Mouse (Mus musculus) kidney, postnatal 0 days (tissue): ENCODE measurements around the gene Klhl25. TPM values are rescaled to one million over a fixed set of nuclear protein-coding genes. Genes with fewer than 3 reads are reported as not detected.
A peak's percentile ranks its signal among the peaks of the same experiment; 100 is the strongest.
"Not testable (repeated sequence)": the region's sequence is repeated elsewhere in the genome, so short reads cannot be mapped to it uniquely, and the experiment has no call there.

Experiments used
- ATAC-seq: fragments of 200-750 bp; cut with Nextera tagmentation; replicated peaks from 2 replicates; pipeline ENCODE4 v1.8.0; 2017; ENCODE audit warnings: low read depth, moderate number of reproducible peaks, moderate TSS enrichment, moderate library complexity; ENCODE audit not compliant: low FRiP score
- DNase-seq: peaks from one replicate; pipeline ENCODE4 v3.0.0-alpha.2; 2016; ENCODE audit warnings: low spot score
- H3K27ac ChIP-seq: fragments of 300-500 bp; sonication (generic); 2 replicates; pipeline ENCODE4 v1.5.1; 2014; ENCODE audit warnings: mild to moderate bottlenecking
- H3K27me3 ChIP-seq: fragments of 300-500 bp; sonication (generic); 2 replicates; pipeline ENCODE4 v1.6.1; 2014; ENCODE audit warnings: low read length, mixed read lengths; ENCODE audit not compliant: insufficient read depth
- H3K36me3 ChIP-seq: fragments of 300-500 bp; sonication (generic); 2 replicates; pipeline ENCODE4 v1.6.1; 2014; ENCODE audit warnings: low read length, mixed read lengths; ENCODE audit not compliant: insufficient read depth
- H3K4me1 ChIP-seq: fragments of 300-500 bp; sonication (generic); replicated peaks from 2 replicates; pipeline ENCODE4 v1.6.1; 2014; ENCODE audit warnings: antibody characterized with exemption, low read length, mixed read lengths; ENCODE audit not compliant: insufficient read depth
- H3K4me2 ChIP-seq: fragments of 300-500 bp; sonication (generic); 2 replicates; pipeline ENCODE4 v1.6.1; 2014; ENCODE audit warnings: mild to moderate bottlenecking, low read length, moderate library complexity, mixed read lengths
- H3K4me3 ChIP-seq: fragments of 300-500 bp; sonication (generic); replicated peaks from 2 replicates; pipeline ENCODE4 v1.5.1; 2014; ENCODE audit warnings: low read depth, low read length
- H3K9ac ChIP-seq: fragments of 300-500 bp; sonication (generic); 2 replicates; pipeline ENCODE4 v1.6.1; 2014; ENCODE audit warnings: low read depth, low read length
- H3K9me3 ChIP-seq: fragments of 300-500 bp; sonication (generic); replicated peaks from 2 replicates; pipeline ENCODE4 v1.6.1; 2016; ENCODE audit warnings: low read length, inconsistent platforms, mixed read lengths
- CTCF ChIP-seq: IDR thresholded peaks from 2 replicates; pipeline ENCODE4 v1.5.1; 2016; ENCODE audit warnings: antibody characterized with exemption, low read depth, mild to moderate bottlenecking, moderate library complexity
- WGBS: fragments of 180-500 bp; shearing (Covaris S2); extraction: QIAGEN DNeasy Blood & Tissue Kit; methylation state at CpG from one replicate; pipeline ENCODE4 v1.1.7; 2014; 5-methylcytosine and 5-hydroxymethylcytosine counted together
- polyA plus RNA-seq: library from polyadenylated mRNA; unstranded; fragments of >200 nt; fragmentation: Nextera tagmentation; extraction: Ambion mirVana; gene quantifications from 2 replicates; pipeline ENCODE4 v1.2.1, GENCODE M21; 2015

The Klhl25 gene
- polyA plus RNA-seq, 1 experiment from 2014 or later: 10.5 TPM

- H3K9ac ChIP-seq: no peak overlapping the region
- 4% methylated on average over 7 of the region's 7 CpGs for WGBS
Measured at GRCm38 (mm10) chr7:75913952-75914351, 65.8 kb downstream of the Klhl25 start.

GRCm38 (mm10) chr7:75915550-75915949 lies 67.4 kb downstream of the Klhl25 start:
- not testable (repeated sequence) for H3K36me3 ChIP-seq, H3K9ac ChIP-seq, H3K27ac ChIP-seq, H3K4me3 ChIP-seq, H3K4me1 ChIP-seq, DNase-seq, H3K9me3 ChIP-seq, ATAC-seq, H3K4me2 ChIP-seq, H3K27me3 ChIP-seq
- 86% methylated on average over 3 of the region's 3 CpGs for WGBS

More at GRCm38 (mm10) chr7:75913952-75914351, 65.8 kb downstream of the Klhl25 start:
- H3K4me1 ChIP-seq: no peaks in the 10 kb centered on the region
- H3K9me3 ChIP-seq: no peaks in the 10 kb centered on the region
- H3K4me2 ChIP-seq: no peak overlapping the region
- H3K27me3 ChIP-seq: no peaks in the 10 kb centered on the region
- no peaks in the 10 kb centered on the region for H3K36me3 ChIP-seq
- peak; percentile 40 for ATAC-seq
- no peak overlapping the region for H3K27ac ChIP-seq
- DNase-seq: peak; percentile 63
- peak; percentile 87 for TF ChIP-seq CTCF
- no peak overlapping the region for H3K4me3 ChIP-seq

- 84% methylated on average over 4 of the region's 4 CpGs for WGBS
- no peak for TF ChIP-seq CTCF
Measured at GRCm38 (mm10) chr7:75917662-75918061, 69.6 kb downstream of the Klhl25 start.

GRCm38 (mm10) chr7:75919745-75920144 lies 71.6 kb downstream of the Klhl25 start:
- not testable (repeated sequence) for H3K4me1 ChIP-seq, ATAC-seq, H3K9me3 ChIP-seq, H3K36me3 ChIP-seq, H3K4me2 ChIP-seq, H3K9ac ChIP-seq, DNase-seq, H3K27me3 ChIP-seq, H3K4me3 ChIP-seq, H3K27ac ChIP-seq
- 63% methylated on average over 3 of the region's 3 CpGs for WGBS

More at GRCm38 (mm10) chr7:75917662-75918061, 69.6 kb downstream of the Klhl25 start:
- DNase-seq (no peak), ATAC-seq (no peak)
- Histone ChIP-seq H3K4me3 (no peak overlapping the region), H3K4me1 (no peaks in the 10 kb centered on the region), H3K9ac (no peak overlapping the region), H3K36me3 (no peaks in the 10 kb centered on the region), H3K27me3 (no peaks in the 10 kb centered on the region), H3K27ac (no peak overlapping the region), H3K9me3 (no peaks in the 10 kb centered on the region), H3K4me2 (no peak overlapping the region)
